Mouse (Mus musculus) thymus, postnatal 4 days (tissue): ENCODE data around the gene Mre11a.

Source experiments
- DNase-seq: peaks from one replicate; pipeline ENCODE4 v3.0.0; 2021

The Mre11a gene

GRCm38 (mm10) chr9:14872181-14872930 lies 87.9 kb downstream of the Mre11a start:
- DNase-seq: peak; percentile 11

GRCm38 (mm10) chr9:14875743-14876507 lies 91.5 kb downstream of the Mre11a start:
- DNase-seq: no peak

GRCm38 (mm10) chr9:14876566-14876965 lies 92.1 kb downstream of the Mre11a start:
- peak; percentile 58 for DNase-seq

- no peak for DNase-seq
Observed at GRCm38 (mm10) chr9:14884641-14885040, 100.2 kb downstream of the Mre11a start.

- DNase-seq: peak; percentile 76
Observed at GRCm38 (mm10) chr9:14885151-14885550, 100.7 kb downstream of the Mre11a start.

- no peak for DNase-seq
Observed at GRCm38 (mm10) chr9:14885954-14886353, 101.5 kb downstream of the Mre11a start.
